9 mouse cellular contexts compared by ENCODE assay signal in genomic region chr2:140670963-140671702, GRCm38 (mm10). TPM values are rescaled to one million over a fixed set of nuclear protein-coding genes. Genes with fewer than 3 reads are reported as not detected.
DNase-seq lines count a peak whose midpoint lies in the region; ATAC-seq and TF ChIP-seq lines count a peak whose summit lies in the region.
"Had no signal": no experiment of that assay in that cellular context is flagged by ENCODE, and none has a peak within 500 bp of the region (broad histone marks: within the 10 kb centered on the region; RNA-seq: fewer than 3 reads in every experiment).

Gene Flrt3, minus strand, starts transcription at chr2:140671469.

- H3K36me3 ChIP-seq in E14TG2a.4 (ENCODE audit: insufficient read depth, low read length), result no peaks in the 10 kb centered on the region
- no peaks in the 10 kb centered on the region for H3K36me3 ChIP-seq in forebrain, embryonic 12.5 days (replicated peaks)
- H3K36me3 ChIP-seq in heart, embryonic 16.5 days (ENCODE audit: control insufficient read depth, insufficient read depth), result no peaks in the 10 kb centered on the region
- no peaks in the 10 kb centered on the region for H3K36me3 ChIP-seq in liver, embryonic 12.5 days
- H3K36me3 ChIP-seq: G1E had no signal

- peak; percentile 34; the same call in 1 of the 2 replicates for TF ChIP-seq CTCF in E14TG2a.4 (conservative IDR thresholded peaks at IDR 0.05; ENCODE audit: low read length)

- peak within 1 kb of the TSS; percentile 74 for H3K4me3 ChIP-seq in E14TG2a.4 (replicated peaks; ENCODE audit: low read length)
- peak within 1 kb of the TSS; percentile 63 for H3K4me3 ChIP-seq in forebrain, embryonic 12.5 days (replicated peaks)
- H3K4me3 ChIP-seq in heart, embryonic 16.5 days (ENCODE audit: low read length), result peak within 1 kb of the TSS; percentile 67
- H3K4me3 ChIP-seq in liver, embryonic 12.5 days, result peak within 1 kb of the TSS; percentile 48

- ATAC-seq in forebrain, embryonic 12.5 days (ENCODE audit: low FRiP score), result peak; percentile 97
- ATAC-seq in heart, embryonic 16.5 days (replicated peaks; ENCODE audit: extremely low read depth, insufficient read depth, low FRiP score), result peak; percentile 99
- ATAC-seq in liver, embryonic 12.5 days, result peak; percentile 95

- no peaks in the 10 kb centered on the region for H3K9me3 ChIP-seq in E14TG2a.4 (ENCODE audit: low read length)
- no peaks in the 10 kb centered on the region for H3K9me3 ChIP-seq in forebrain, embryonic 12.5 days
- H3K9me3 ChIP-seq in heart, embryonic 16.5 days (replicated peaks; ENCODE audit: control insufficient read depth, low read length), result no peaks in the 10 kb centered on the region
- no peaks in the 10 kb centered on the region for H3K9me3 ChIP-seq in liver, embryonic 12.5 days (replicated peaks)

- WGBS in forebrain, embryonic 12.5 days, result under 1% methylated on average over 26 of the region's 26 CpGs
- under 1% methylated on average over 26 of the region's 26 CpGs for WGBS in heart, embryonic 16.5 days
- WGBS in liver, embryonic 12.5 days (ENCODE audit: insufficient replicate concordance), result 3% methylated on average over 26 of the region's 26 CpGs

- H3K4me1 ChIP-seq in E14TG2a.4 (replicated peaks; ENCODE audit: low read depth, low read length), result peaks cover 53% of the 10 kb centered on the region
- peaks cover 13% of the 10 kb centered on the region for H3K4me1 ChIP-seq in forebrain, embryonic 12.5 days
- H3K4me1 ChIP-seq in heart, embryonic 16.5 days (ENCODE audit: control insufficient read depth, insufficient read depth, low read length), result 0 out of 2 replicates have a peak, but pooled peaks cover 2% of the 10 kb centered on the region
- no peaks in the 10 kb centered on the region; the same call in 1 of the 2 replicates for H3K4me1 ChIP-seq in liver, embryonic 12.5 days

- peak within 1 kb of the TSS; percentile 90 for H3K27ac ChIP-seq in forebrain, embryonic 12.5 days
- peak within 1 kb of the TSS; percentile 70 for H3K27ac ChIP-seq in heart, embryonic 16.5 days (ENCODE audit: low read length)
- H3K27ac ChIP-seq in liver, embryonic 12.5 days, result no peak within 1 kb of the TSS

- H3K9ac ChIP-seq in forebrain, embryonic 12.5 days, result peak within 1 kb of the TSS; percentile 82
- H3K9ac ChIP-seq in heart, embryonic 16.5 days (ENCODE audit: low read length), result peak within 1 kb of the TSS; percentile 74
- H3K9ac ChIP-seq in liver, embryonic 12.5 days, result 0 out of 2 replicates have a peak within 1 kb of the TSS, but pooled peaks have one; percentile 22

- peak; percentile 63 for DNase-seq in c-Kit-positive CD71-positive TER-119-negative erythroid progenitor cells, embryonic 14.5 days (ENCODE audit: low read depth)
- DNase-seq in kidney, postnatal 25 days, result peak; percentile 92 to 93
- DNase-seq in neural tube, embryonic 10.5 days (ENCODE audit: extremely low spot score, low spot score), result peak; percentile 84
- DNase-seq in thymus, adult 18-20 months, result peak; percentile 15 to 26

- H3K27me3 ChIP-seq in E14TG2a.4 (ENCODE audit: insufficient read depth, low read length), result peaks cover 40% of the 10 kb centered on the region
- H3K27me3 ChIP-seq in forebrain, embryonic 12.5 days, result peaks cover 10% of the 10 kb centered on the region; the same call in 1 of the 2 replicates
- H3K27me3 ChIP-seq in heart, embryonic 16.5 days (ENCODE audit: control insufficient read depth, insufficient read depth, low read length), result no peaks in the 10 kb centered on the region
- no peaks in the 10 kb centered on the region; the same call in 1 of the 2 replicates for H3K27me3 ChIP-seq in liver, embryonic 12.5 days (replicated peaks)

- H3K4me2 ChIP-seq in forebrain, embryonic 12.5 days, result peak within 1 kb of the TSS; percentile 51
- H3K4me2 ChIP-seq in heart, embryonic 16.5 days (ENCODE audit: low read depth, low read length), result peak within 1 kb of the TSS; percentile 78
- peak within 1 kb of the TSS; percentile 65 for H3K4me2 ChIP-seq in liver, embryonic 12.5 days

RNA-seq across cellular contexts. Expression of gene Flrt3, which starts in this region (rescaled TPM):
- polyA plus RNA-seq in forebrain, embryonic 12.5 days (2016; fragmentation: Nextera tagmentation; extraction: Ambion mirVana), result 71.6 and 86.1 TPM in 2 replicates
- 12.1 and 12.8 TPM in 2 replicates for polyA plus RNA-seq in heart, embryonic 16.5 days (2015; fragmentation: Nextera tagmentation; extraction: Ambion mirVana)
- 3.4 and 3.7 TPM in 2 replicates for polyA plus RNA-seq in liver, embryonic 12.5 days (2016; fragmentation: Nextera tagmentation; extraction: Ambion mirVana)
- polyA plus RNA-seq: G1E had no signal

Comparison
In these comparisons a context has a peak if more than half of its experiments do, and no peak if none do; other contexts are left out.
1. DNase-seq: peak in every context shown above with its lines; median percentile 92 in kidney, postnatal 25 days; 84 in neural tube, embryonic 10.5 days; 63 in c-Kit-positive CD71-positive TER-119-negative erythroid progenitor cells, embryonic 14.5 days; 20 in thymus, adult 18-20 months.
2. H3K9ac ChIP-seq: peak in every context shown above with its lines; median percentile 82 in forebrain, embryonic 12.5 days; 74 in heart, embryonic 16.5 days; 22 in liver, embryonic 12.5 days.